Mouse (Mus musculus): ENCODE measurements at regions not wholly inside any gene's neighbourhood (a gene's known extent, or its start where the extent isn't known, plus 50 kb on each side); places are given as distances from the start of the nearest gene placed in this dataset.

- no peak for DNase-seq
Observed at GRCm38 (mm10) chr12:106515257-106515788, 505.3 kb downstream of the Vrk1 start.

DNA sequence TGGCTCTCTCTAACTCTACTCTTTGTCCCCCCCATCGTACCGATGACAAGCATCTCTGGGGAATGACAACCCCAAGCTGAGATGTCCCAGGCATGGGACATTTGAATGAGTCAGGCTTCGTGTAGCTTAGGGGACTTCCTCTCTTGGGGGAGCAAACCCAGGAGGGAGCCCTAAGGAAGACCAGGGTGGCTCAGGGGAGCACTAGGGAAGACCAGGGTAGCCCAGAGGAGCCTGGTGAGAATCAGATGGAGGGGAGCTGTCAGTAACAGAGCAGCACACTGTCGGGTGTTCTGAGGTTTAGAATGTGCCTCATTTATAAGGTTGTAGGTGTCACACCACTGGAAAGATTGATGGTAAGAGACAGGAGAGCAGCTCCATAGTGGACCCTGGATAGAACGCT lies 509.1 kb downstream of the Vrk1 start:
- no peak for DNase-seq

DNA sequence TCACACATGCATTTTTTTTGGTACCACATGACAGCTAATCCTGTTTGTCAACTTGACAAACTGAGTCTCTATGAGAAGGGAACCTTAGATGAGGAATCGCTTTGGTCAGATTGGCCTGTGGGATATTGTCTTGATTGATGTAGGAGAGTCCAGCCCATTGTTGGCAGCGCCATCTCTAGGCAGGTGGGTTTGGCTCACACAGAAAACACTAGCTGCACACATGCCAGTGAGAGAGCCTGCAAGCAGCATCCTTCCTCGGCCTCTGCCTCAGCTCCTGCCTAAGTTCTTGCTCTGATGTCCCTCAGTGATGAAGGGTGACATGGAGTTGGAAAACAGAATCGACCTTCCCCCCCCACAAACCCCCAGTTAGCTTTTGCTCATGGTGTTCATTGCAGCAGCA lies 514.4 kb downstream of the Vrk1 start:
- no peak for DNase-seq

- no peak for DNase-seq
Observed at GRCm38 (mm10) chr12:106527116-106527515, 517.1 kb downstream of the Vrk1 start.

DNA sequence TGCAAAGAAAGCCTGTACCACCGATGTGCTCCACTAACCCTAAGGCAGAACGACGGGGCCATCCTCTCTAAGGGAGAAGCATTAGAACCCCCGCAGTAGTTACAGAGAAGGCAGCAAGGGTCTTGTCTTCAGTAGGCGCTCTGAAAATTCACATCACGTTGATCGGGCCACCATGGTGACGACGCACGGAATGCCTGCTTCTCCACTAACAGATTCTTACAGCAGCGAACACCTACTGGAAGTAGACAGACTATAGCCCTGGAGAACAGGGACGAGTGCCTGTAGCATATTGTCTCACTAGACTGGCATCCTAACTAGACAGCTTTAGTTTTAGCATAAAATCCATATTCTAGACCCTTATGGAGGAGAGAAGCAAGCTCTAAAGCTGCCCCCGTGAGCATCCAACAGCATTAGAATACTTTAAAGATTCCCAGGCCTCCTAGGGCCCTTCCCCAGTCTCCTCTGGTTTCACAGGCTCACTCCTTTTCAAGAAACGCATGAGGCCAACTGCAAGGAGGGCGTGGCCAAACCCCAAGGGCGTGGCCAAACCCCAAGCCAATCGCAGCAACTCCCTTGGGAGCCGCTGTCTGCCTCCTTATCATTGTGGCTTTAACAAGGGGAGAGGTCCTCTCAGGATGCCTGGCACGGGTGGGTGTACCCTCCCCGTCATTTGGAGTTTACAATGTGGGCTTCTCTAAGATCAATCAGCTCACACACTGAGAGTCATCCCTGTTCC lies 517.8 kb downstream of the Vrk1 start:
- DNase-seq: no peak

DNA sequence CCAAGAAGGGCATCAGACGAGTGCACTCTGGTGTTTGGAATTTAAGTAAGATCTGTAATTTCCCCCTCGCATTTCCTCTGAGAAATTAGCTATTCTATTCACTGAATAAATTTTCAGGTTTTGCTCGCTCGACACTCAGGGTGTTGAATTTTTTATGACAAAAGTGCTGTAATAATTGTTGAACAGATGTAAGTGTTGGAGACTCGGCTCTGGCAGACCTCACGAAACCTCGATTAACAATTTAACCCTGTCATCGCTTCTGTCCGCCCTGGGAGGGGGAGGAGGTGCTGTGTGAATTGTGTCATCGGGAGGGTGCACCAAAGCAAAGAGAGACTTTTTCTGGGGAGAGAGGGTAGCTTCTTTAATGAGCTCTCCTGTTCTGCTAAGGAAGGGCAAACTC lies 518.5 kb downstream of the Vrk1 start:
- DNase-seq: no peak

DNA sequence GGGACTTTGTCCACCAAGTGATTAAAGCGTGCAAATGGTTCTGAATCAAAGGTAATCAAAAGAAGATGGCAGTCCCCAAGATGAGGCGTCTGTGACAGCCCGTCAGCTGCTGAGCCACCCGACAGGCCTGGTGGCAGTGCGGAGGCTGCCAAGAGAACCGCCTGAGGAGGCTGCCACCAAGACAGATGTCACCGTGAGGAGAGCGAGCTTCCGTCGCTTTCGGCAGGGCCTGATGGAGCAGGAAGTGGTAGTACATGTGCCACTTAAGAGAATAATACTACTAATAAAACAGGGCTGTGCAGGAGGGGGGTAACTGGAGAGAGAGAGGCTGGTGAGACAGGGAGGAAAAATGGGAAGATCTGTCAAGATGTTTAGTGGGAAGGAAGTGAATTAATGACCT lies 519.1 kb downstream of the Vrk1 start:
- no peak for DNase-seq

GRCm38 (mm10) chr12:106535086-106535485 lies 525.1 kb downstream of the Vrk1 start:
- no peak for DNase-seq

GRCm38 (mm10) chr12:106535628-106536288 lies 525.7 kb downstream of the Vrk1 start:
- DNase-seq: no peak

- DNase-seq: no peak
Observed at GRCm38 (mm10) chr12:106536289-106536636, 526.2 kb downstream of the Vrk1 start.

DNA sequence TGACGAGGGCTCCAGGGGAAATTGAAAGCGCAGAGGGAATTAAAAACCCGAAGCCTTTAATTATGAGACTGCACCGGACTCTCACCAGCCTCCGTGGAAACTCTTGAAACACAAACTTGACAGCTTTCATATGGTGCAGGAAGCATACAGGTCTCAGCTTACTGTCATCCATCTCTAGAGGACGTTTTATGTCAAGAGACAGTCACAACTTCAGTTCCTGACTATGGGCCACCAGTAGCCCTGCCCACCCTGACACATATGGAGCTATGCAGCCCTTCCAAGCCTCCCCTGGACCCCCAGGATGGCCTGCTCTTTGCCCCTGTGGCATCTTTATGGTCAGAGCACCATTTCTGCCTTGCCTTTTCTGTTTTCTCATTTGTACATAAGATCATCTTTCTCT lies 530.0 kb downstream of the Vrk1 start:
- no peak for DNase-seq

- DNase-seq: no peak
Observed at GRCm38 (mm10) chr12:106559566-106559965, 549.5 kb downstream of the Vrk1 start.

GRCm38 (mm10) chr12:106565263-106565681 lies 555.2 kb downstream of the Vrk1 start:
- DNase-seq: no peak

GRCm38 (mm10) chr12:106566361-106566760 lies 556.3 kb downstream of the Vrk1 start:
- DNase-seq: no peak

DNA sequence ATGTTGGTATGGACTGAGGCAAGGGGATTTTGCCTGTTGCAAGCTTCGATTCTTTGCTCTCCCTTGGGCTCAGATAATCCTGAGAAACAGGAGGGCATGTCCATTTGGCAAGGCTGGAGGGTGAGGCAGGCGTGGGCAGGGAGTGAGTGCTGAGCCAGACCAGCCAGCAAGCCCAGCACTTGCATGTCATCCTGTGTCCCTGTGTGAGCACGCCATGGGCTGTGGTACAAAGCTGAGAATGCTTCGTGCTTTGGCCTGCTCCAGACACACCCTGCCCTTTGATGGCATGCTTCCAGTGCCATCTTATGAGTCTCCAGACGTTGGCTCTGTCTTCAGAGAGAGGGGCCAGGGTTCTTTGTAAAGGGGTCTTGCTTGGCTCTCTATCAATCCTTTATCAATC lies 557.1 kb downstream of the Vrk1 start:
- DNase-seq: no peak

- no peak for DNase-seq
Observed at GRCm38 (mm10) chr12:106568541-106569085, 558.6 kb downstream of the Vrk1 start.

DNA sequence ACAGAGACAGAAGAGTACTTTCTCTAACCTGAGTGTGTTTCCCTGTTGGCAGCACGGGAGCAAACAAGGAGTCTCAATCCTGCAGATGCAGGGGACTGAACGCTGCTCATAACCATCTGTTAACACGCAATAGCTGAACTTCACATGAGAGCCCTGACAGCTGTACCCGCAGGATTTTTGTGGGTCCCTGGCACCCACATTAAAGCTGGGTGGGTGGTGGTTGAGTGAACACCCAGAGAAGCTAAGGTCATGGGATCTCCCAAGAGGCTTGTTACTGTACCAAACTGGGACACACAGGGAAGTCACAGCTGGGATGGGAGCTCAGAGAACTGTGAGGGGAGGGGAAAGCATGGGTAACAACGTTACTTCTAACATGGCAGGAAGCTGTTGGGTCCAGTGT lies 562.9 kb downstream of the Vrk1 start:
- no peak for DNase-seq

- DNase-seq: no peak
Observed at GRCm38 (mm10) chr12:106582760-106583159, 572.7 kb downstream of the Vrk1 start.

- DNase-seq: no peak
Observed at GRCm38 (mm10) chr12:106585626-106586025, 575.6 kb downstream of the Vrk1 start.

DNA sequence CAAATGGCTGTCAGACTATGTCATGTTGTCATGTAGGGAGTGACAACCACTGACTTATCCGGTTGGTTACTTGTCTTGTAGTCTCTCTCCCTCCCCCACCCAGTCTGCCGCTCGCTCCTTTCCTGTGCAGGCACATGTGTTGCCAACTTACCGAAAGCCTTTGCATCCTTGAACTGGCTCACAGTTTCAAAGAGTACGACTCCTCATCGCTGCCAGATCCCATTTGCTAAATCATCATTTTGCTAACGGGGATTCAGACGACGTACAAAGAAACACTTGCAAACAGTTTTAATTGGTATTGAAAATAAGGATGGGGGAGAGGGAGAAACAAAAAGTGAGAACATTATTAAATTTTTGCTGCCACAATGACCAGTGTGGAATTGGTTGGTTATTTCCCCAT lies 582.7 kb downstream of the Vrk1 start:
- no peak for DNase-seq

GRCm38 (mm10) chr12:106597636-106598035 lies 587.6 kb downstream of the Vrk1 start:
- DNase-seq: no peak

DNA sequence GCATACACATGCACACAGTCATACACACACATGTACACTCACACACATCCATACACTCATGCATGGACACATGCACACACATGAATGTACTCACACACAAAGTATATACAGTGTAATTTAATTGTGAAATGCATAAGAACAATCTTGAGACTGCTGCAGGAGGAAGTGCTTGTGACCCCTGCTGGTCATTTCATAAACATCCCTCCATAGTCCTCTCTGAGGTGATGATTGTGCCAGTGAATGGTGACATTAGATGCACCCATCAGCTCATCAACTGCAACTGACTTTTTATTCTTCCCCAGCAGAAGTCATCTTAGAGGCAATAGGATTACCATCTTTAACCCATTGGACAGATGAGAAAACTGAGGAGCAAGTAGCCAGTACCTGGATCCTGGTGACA lies 597.2 kb downstream of the Vrk1 start:
- no peak for DNase-seq

DNA sequence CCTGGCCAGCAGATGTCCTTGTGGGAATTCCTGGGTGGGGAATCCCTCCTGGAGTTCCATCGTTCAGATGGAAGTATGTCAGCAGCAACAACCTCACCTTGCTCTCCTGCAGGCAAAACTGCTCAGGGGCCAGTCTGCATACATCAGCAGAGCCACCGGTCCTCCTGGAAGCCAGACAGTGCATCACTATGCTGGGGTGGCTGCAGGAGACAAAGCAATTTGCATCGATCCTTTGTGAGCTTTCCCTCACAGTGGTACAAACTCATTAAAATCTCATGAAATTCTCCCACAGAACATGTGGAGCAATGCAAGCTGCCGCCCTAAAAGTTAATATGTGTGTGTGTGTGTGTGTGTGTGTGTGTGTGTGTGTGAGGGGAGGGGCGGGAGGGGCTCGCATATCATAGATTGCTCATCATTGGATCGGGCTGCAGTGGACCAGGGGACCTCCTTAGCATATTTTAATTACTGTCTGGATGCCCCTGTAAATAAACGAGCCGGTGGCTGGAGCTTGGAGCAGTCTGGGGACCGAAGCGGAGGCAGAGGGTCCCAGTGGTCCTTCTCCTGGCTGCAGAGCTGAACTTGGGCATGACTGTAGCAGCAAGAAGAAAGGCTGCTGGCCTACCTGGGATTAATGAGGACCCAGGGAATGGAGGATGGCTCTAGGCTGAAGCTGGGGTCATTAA lies 597.8 kb downstream of the Vrk1 start:
- DNase-seq: no peak

DNA sequence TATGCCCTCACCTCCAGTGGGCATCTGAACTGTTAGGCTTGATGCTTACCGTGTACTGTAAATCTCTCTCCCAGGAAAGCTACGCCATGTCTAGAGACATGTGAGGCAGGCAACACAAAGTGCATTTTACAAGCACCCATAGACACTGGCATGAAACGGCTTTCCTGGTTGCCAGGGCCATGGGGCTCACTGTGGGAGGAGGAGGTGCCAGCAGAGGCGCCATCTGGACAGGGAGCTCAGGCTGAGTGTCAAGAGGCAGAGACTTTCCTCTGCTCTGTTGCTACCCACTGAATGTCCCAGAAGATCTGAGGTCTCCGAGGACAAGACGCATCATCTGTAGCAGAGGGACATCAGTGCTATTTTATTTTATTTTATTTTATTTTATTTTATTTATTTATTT lies 608.7 kb downstream of the Vrk1 start:
- peak; percentile 73 for DNase-seq
